Mouse (Mus musculus): ENCODE data around the gene Pacs1. TPM values are rescaled to one million over a fixed set of nuclear protein-coding genes. Genes with fewer than 3 reads are reported as not detected.

Pacs1 gene
- 29.8 and 30.5 TPM in 2 replicates for polyA plus RNA-seq (2014; fragmentation: Nextera tagmentation; extraction: Ambion mirVana)

DNA sequence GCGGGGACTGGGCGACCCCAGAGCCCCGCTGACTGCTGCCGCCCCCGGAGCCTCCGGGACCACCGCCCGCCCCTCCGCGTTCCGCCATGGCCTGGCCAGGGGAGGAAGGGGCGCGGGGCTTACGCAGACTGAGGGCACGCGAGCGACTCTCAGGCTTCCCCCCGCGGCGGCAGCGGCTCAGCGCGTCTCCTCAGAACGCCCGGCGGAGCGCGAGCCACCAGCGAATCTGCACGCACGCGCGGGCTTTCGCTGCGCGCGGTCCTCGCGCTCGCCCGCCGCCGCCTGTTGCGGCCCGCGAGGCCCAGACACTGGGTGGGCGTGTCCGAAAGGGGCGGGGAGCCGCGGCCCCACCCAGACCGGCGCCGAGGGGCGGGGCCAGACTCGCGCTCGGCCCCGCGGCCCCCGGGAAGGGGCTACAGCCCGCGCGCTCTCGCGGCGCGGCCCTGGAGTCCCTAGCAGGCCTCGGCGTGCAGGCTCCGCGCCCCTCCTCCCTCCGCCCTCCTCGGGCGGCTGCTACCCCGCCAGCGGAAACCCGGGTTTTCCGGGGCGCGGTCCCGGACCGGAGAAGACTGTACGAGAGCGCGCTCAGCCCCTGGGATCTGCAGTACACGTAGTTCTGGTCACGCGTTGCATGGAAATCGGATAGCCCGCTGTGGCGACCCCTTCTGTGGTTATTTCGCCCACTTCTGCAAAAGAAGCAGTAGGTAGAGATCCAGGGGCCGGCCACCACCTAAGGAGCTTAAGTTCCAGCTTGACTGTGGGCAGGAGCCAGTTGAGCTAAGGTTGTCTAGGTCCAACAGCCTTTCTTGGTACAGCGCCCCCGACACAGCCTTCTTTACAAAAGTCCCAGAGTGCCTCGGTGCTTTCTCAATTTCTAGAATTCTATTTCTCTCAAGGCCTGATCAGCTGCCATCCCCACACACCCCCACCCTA lies at the start of gene Pacs1:
Gene Pacs1, minus strand, starts transcription at position 319 of the 933 bp plus-strand sequence.
- Histone ChIP-seq H3K36me3 (ENCODE audit: control insufficient read depth, insufficient read depth, low read length) (peaks cover 13% of the 10 kb centered on the region), H3K4me1 (ENCODE audit: control insufficient read depth, insufficient read depth, low read length) (peaks cover 14% of the 10 kb centered on the region), H3K27ac (ENCODE audit: low read depth, low read length) (peak within 1 kb of the TSS; percentile 68), H3K4me2 (ENCODE audit: low read depth) (peak within 1 kb of the TSS; percentile 96), H3K27me3 (ENCODE audit: control insufficient read depth, insufficient read depth, low read length) (no peaks in the 10 kb centered on the region), H3K4me3 (ENCODE audit: low read depth, low read length) (peak within 1 kb of the TSS; percentile 88), H3K9me3 (ENCODE audit: control insufficient read depth, low read length) (no peaks in the 10 kb centered on the region), H3K9ac (ENCODE audit: low read length) (peak within 1 kb of the TSS; percentile 88)
- ATAC-seq (ENCODE audit: insufficient read depth, low FRiP score, low TSS enrichment) (peak; percentile 87), DNase-seq (ENCODE audit: low spot score) (peak; percentile 95)
- 1% methylated on average over 83 of the region's 97 CpGs for WGBS

- 93% methylated on average over 8 of the region's 8 CpGs for WGBS
- ATAC-seq (ENCODE audit: insufficient read depth, low FRiP score, low TSS enrichment) (no peak), DNase-seq (ENCODE audit: low spot score) (no peak)
- Histone ChIP-seq H3K4me1 (ENCODE audit: control insufficient read depth, insufficient read depth, low read length) (no peaks in the 10 kb centered on the region), H3K36me3 (ENCODE audit: control insufficient read depth, insufficient read depth, low read length) (no peaks in the 10 kb centered on the region), H3K4me2 (ENCODE audit: low read depth) (no peak overlapping the region), H3K4me3 (ENCODE audit: low read depth, low read length) (no peak overlapping the region), H3K9ac (ENCODE audit: low read length) (no peak overlapping the region), H3K27me3 (ENCODE audit: control insufficient read depth, insufficient read depth, low read length) (no peaks in the 10 kb centered on the region), H3K27ac (ENCODE audit: low read depth, low read length) (no peak overlapping the region), H3K9me3 (ENCODE audit: control insufficient read depth, low read length) (0 out of 2 replicates have a peak, but pooled peaks cover 2% of the 10 kb centered on the region)
These were observed 40.3 kb upstream of the Pacs1 start for GRCm38 (mm10) chr19:5313189-5313588.

- H3K36me3 ChIP-seq (ENCODE audit: control insufficient read depth, insufficient read depth, low read length): peaks cover 8% of the 10 kb centered on the region; the same call in 1 of the 2 replicates
- no peak overlapping the region for H3K27ac ChIP-seq (ENCODE audit: low read depth, low read length)
- H3K4me1 ChIP-seq (ENCODE audit: control insufficient read depth, insufficient read depth, low read length): no peaks in the 10 kb centered on the region
- 82% methylated on average over 7 of the region's 7 CpGs for WGBS
- H3K4me2 ChIP-seq (ENCODE audit: low read depth): no peak overlapping the region
- no peak for DNase-seq (ENCODE audit: low spot score)
- H3K9ac ChIP-seq (ENCODE audit: low read length): no peak overlapping the region
- no peaks in the 10 kb centered on the region for H3K27me3 ChIP-seq (ENCODE audit: control insufficient read depth, insufficient read depth, low read length)
- H3K9me3 ChIP-seq (ENCODE audit: control insufficient read depth, low read length): no peaks in the 10 kb centered on the region
- ATAC-seq (ENCODE audit: insufficient read depth, low FRiP score, low TSS enrichment): no peak
- H3K4me3 ChIP-seq (ENCODE audit: low read depth, low read length): no peak overlapping the region
These were observed 36.1 kb upstream of the Pacs1 start for GRCm38 (mm10) chr19:5309025-5309424.

GRCm38 (mm10) chr19:5306968-5307734 lies 34.2 kb upstream of the Pacs1 start:
- ATAC-seq (ENCODE audit: insufficient read depth, low FRiP score, low TSS enrichment) (no peak), DNase-seq (ENCODE audit: low spot score) (peak; percentile 62)
- Histone ChIP-seq H3K36me3 (ENCODE audit: control insufficient read depth, insufficient read depth, low read length) (peaks cover 8% of the 10 kb centered on the region; the same call in 1 of the 2 replicates), H3K4me1 (ENCODE audit: control insufficient read depth, insufficient read depth, low read length) (no peaks in the 10 kb centered on the region), H3K9me3 (ENCODE audit: control insufficient read depth, low read length) (no peaks in the 10 kb centered on the region), H3K27me3 (ENCODE audit: control insufficient read depth, insufficient read depth, low read length) (no peaks in the 10 kb centered on the region), H3K27ac (ENCODE audit: low read depth, low read length) (no peak overlapping the region), H3K4me2 (ENCODE audit: low read depth) (peak overlapping the region; percentile 33), H3K9ac (ENCODE audit: low read length) (no peak overlapping the region), H3K4me3 (ENCODE audit: low read depth, low read length) (peak overlapping the region; percentile 20; the same call in 1 of the 2 replicates)
- WGBS: 36% methylated on average over 98 of the region's 98 CpGs

DNA sequence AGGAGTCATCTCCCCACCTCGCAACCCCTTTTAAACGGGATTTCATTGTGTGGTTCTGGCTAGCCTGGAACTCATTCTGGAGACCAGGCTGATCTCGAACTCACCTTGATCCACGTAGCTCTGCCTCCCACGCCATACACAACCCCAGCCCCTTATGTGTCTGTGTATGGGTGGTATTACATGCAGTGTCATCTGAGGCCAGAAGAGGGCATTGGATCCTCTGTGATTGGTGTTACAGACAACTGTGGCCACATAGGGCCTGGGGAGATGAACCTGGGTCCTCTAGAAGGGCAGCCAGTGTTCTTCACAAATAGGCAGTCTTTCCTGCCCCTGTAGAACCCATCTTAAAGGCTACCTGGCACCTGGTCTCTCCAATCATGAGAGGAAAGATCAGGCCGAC lies 33.4 kb upstream of the Pacs1 start:
- ATAC-seq (ENCODE audit: insufficient read depth, low FRiP score, low TSS enrichment): no peak

GRCm38 (mm10) chr19:5302455-5302854 lies 29.5 kb upstream of the Pacs1 start:
- peak; percentile 55 for DNase-seq (ENCODE audit: low spot score)
- ATAC-seq (ENCODE audit: insufficient read depth, low FRiP score, low TSS enrichment): no peak
- Histone ChIP-seq H3K9me3 (ENCODE audit: control insufficient read depth, low read length) (no peaks in the 10 kb centered on the region), H3K36me3 (ENCODE audit: control insufficient read depth, insufficient read depth, low read length) (peaks cover 8% of the 10 kb centered on the region; the same call in 1 of the 2 replicates), H3K4me1 (ENCODE audit: control insufficient read depth, insufficient read depth, low read length) (peaks cover 3% of the 10 kb centered on the region; the same call in 1 of the 2 replicates), H3K4me3 (ENCODE audit: low read depth, low read length) (no peak overlapping the region), H3K9ac (ENCODE audit: low read length) (no peak overlapping the region), H3K27me3 (ENCODE audit: control insufficient read depth, insufficient read depth, low read length) (no peaks in the 10 kb centered on the region), H3K4me2 (ENCODE audit: low read depth) (no peak overlapping the region), H3K27ac (ENCODE audit: low read depth, low read length) (no peak overlapping the region)
- 22% methylated on average over 4 of the region's 4 CpGs for WGBS

More for the DNA sequence above, 33.4 kb upstream of the Pacs1 start:
- no peak for DNase-seq (ENCODE audit: low spot score)
- 90% methylated on average over 6 of the region's 6 CpGs for WGBS
- Histone ChIP-seq H3K27ac (ENCODE audit: low read depth, low read length) (no peak overlapping the region), H3K9me3 (ENCODE audit: control insufficient read depth, low read length) (no peaks in the 10 kb centered on the region), H3K9ac (ENCODE audit: low read length) (no peak overlapping the region), H3K27me3 (ENCODE audit: control insufficient read depth, insufficient read depth, low read length) (no peaks in the 10 kb centered on the region), H3K36me3 (ENCODE audit: control insufficient read depth, insufficient read depth, low read length) (peaks cover 8% of the 10 kb centered on the region; the same call in 1 of the 2 replicates), H3K4me1 (ENCODE audit: control insufficient read depth, insufficient read depth, low read length) (no peaks in the 10 kb centered on the region), H3K4me2 (ENCODE audit: low read depth) (no peak overlapping the region), H3K4me3 (ENCODE audit: low read depth, low read length) (no peak overlapping the region)

DNA sequence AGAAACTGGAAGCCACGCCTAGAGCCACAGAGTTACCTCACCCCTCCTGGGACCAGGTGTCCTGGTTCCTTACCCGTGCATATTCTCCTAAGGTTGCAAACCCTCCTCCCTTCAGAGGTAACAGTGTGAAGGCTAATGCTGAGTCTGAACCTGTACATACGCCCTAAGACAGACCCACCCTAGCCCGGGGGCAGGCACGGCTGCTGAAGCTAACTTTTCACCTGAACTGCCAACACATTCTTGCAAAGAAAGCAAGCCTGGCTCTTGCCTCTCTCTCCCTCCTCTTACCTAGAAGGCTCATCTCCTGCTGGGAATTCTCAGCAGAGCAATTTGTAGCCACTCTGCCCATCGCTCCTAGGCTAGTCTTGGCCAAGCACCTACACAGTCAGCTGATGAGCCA lies 27.7 kb upstream of the Pacs1 start:
- DNase-seq (ENCODE audit: low spot score): no peak

DNA sequence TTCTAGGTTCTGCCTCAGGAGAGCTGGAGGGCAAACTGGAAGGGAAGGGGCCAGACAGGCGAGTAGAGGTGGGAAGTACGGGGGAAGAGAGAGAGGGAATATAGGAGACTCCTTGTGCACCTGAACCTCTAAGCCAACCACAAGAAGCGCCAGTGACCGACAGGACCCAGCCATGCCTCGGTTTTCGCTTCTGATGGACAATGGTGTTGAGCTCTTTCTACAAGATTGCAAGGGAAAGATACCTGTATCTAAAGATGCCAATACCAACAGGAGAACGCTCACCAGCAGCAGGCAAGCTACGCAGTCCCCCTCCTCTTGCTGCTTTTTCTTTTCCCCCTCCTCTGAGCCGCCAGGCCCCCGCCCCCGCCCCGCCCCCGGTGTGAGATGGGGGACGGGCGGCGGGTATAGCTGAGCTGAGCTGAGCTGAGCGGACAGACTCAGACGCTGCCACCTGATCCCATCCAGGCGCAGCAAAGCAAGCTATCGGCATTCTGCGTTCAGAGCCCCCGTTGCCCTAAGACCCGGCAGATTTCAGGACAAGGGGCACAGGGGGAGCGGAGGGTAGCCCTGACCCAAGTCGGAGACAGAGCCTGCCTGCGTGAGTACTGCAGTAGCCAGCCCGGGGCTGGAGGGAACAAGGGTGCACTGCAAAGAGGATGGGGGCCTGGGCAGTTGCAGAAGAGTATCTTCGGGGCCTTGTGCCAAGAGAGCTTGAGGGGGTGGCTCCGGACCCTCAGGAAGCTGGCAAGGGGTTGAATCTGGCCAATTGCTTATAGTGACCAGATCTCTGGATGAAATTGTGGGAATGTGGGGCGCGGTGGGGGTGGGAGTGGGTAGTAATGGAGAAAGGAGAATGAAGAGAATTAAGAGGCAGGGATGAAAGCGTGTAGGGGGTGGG lies 25.2 kb upstream of the Pacs1 start, which contains the start of gene Gal3st3:
Gene Gal3st3, plus strand, starts transcription at position 429 of the 898 bp plus-strand sequence.
- H3K4me1 ChIP-seq (ENCODE audit: control insufficient read depth, insufficient read depth, low read length): peaks cover 8% of the 10 kb centered on the region; the same call in 1 of the 2 replicates
- no peak within 1 kb of the TSS for H3K27ac ChIP-seq (ENCODE audit: low read depth, low read length)
- H3K27me3 ChIP-seq (ENCODE audit: control insufficient read depth, insufficient read depth, low read length): no peaks in the 10 kb centered on the region
- 7% methylated on average over 31 of the region's 32 CpGs for WGBS
- peak within 1 kb of the TSS; percentile 48 for H3K4me3 ChIP-seq (ENCODE audit: low read depth, low read length)
- DNase-seq (ENCODE audit: low spot score): peak; percentile 71
- no peak; the same call in 1 of the 2 replicates for ATAC-seq (ENCODE audit: insufficient read depth, low FRiP score, low TSS enrichment)
- H3K9me3 ChIP-seq (ENCODE audit: control insufficient read depth, low read length): no peaks in the 10 kb centered on the region
- peak within 1 kb of the TSS; percentile 70 for H3K4me2 ChIP-seq (ENCODE audit: low read depth)
- no peaks in the 10 kb centered on the region; the same call in 1 of the 2 replicates for H3K36me3 ChIP-seq (ENCODE audit: control insufficient read depth, insufficient read depth, low read length)
- H3K9ac ChIP-seq (ENCODE audit: low read length): peak within 1 kb of the TSS; percentile 78

More for the DNA sequence above, 27.7 kb upstream of the Pacs1 start:
- no peak overlapping the region for H3K9ac ChIP-seq (ENCODE audit: low read length)
- H3K4me1 ChIP-seq (ENCODE audit: control insufficient read depth, insufficient read depth, low read length): peaks cover 3% of the 10 kb centered on the region; the same call in 1 of the 2 replicates
- no peak for ATAC-seq (ENCODE audit: insufficient read depth, low FRiP score, low TSS enrichment)
- no peaks in the 10 kb centered on the region for H3K9me3 ChIP-seq (ENCODE audit: control insufficient read depth, low read length)
- no peak overlapping the region for H3K4me2 ChIP-seq (ENCODE audit: low read depth)
- H3K4me3 ChIP-seq (ENCODE audit: low read depth, low read length): no peak overlapping the region
- no peak overlapping the region for H3K27ac ChIP-seq (ENCODE audit: low read depth, low read length)
- 86% methylated on average over 6 of the region's 6 CpGs for whole genome bisulfite sequencing
- no peaks in the 10 kb centered on the region for H3K36me3 ChIP-seq (ENCODE audit: control insufficient read depth, insufficient read depth, low read length)
- H3K27me3 ChIP-seq (ENCODE audit: control insufficient read depth, insufficient read depth, low read length): no peaks in the 10 kb centered on the region

All from neural tube, embryonic 11.5 days (tissue).